Mouse (Mus musculus) brain, embryonic 14.5 days (tissue): ENCODE measurements at regions not wholly inside any gene's neighbourhood (a gene's known extent, or its start where the extent isn't known, plus 50 kb on each side); places are given as distances from the start of the nearest gene placed in this dataset.

Experiments
- DNase-seq: peaks from one replicate; pipeline ENCODE4 v3.0.0-alpha.2; 2011; ENCODE audit warnings: low read depth
- CTCF ChIP-seq: fragments of 200-500 bp; IDR thresholded peaks from 2 replicates; pipeline ENCODE4 v1.5.1; 2012; ENCODE audit warnings: inconsistent platforms, mild to moderate bottlenecking, moderate library complexity, borderline replicate concordance; ENCODE audit not compliant: insufficient read depth, insufficient read length; ENCODE audit errors: extremely low read depth
- POLR2A ChIP-seq: fragments of 200-500 bp; IDR thresholded peaks from 2 replicates; pipeline ENCODE4 v1.6.1; 2012; ENCODE audit warnings: mild to moderate bottlenecking, inconsistent platforms, borderline replicate concordance; ENCODE audit not compliant: poor library complexity, insufficient read depth, insufficient read length, severe bottlenecking; ENCODE audit errors: extremely low read depth

- TF ChIP-seq CTCF (no peak), POLR2A (no peak)
Observed at GRCm38 (mm10) chrX:166091011-166091410, 79.2 kb upstream of the Gemin8 start.

DNA sequence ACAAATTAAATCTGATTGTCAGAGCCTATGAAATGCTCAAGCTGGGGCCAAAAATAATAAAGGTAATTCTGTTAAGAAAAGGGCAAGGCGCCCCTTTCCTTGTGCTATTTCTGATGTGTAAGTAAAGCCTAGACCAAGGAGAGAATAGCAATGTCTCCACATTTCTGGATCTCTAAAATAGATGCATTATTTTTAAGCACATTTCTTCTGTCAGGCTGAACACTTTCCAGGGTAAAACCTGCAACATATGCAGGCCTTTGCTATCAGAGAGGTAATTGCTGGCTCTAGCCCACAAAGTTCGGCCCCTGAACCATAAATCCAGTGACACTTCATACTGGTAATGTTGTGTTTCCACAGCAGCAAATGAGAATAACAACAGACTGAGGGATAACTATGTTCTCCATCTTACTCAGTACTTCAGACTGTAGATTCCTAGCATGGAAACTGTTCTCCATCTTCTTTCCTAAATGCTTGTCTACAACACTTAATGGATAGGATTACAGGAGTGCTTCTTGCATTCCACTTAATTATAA, 63.0 kb upstream of the Gemin8 start:
- DNase-seq, result no peak
- TF ChIP-seq CTCF, result no peak
- no peak for TF ChIP-seq POLR2A

More at GRCm38 (mm10) chrX:166091011-166091410, 79.2 kb upstream of the Gemin8 start:
- peak; percentile 45 for DNase-seq
